Mouse (Mus musculus): Measurements from ENCODE around the gene Klhl42. TPM values are rescaled to one million over a fixed set of nuclear protein-coding genes. Genes with fewer than 3 reads are reported as not detected.

Klhl42 gene
- polyA plus RNA-seq, 1 experiment from 2014 or later: 7.5 TPM

DNA sequence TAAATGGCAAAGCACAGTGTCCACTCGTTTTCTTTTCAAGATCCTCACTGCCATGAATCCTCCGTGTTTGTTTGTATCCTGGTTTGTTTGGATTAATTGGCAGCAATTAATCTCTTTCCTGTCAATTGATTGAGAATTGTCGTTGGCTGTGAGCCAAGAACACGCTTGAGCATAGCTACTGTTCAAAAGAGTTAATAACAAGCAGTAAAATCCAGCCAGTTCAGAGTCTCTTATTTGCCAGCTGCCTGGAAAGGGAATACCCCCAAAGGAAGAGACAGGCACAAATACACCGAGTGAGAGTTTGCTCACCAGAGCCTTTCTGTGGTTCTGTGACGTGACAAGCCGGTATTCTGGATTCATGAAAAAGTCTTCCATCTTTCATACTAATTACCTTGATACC lies 29.1 kb upstream of the Klhl42 start:
- H3K4me2 ChIP-seq: 0 out of 2 replicates have a peak overlapping the region, but pooled peaks have one; percentile 17
- H3K9ac ChIP-seq (replicated peaks): no peak overlapping the region
- H3K27me3 ChIP-seq (replicated peaks): no peaks in the 10 kb centered on the region
- H3K4me1 ChIP-seq: peaks cover 10% of the 10 kb centered on the region; the same call in 1 of the 2 replicates
- H3K9me3 ChIP-seq (replicated peaks): no peaks in the 10 kb centered on the region
- no peak for ATAC-seq (ENCODE audit: low FRiP score)
- peaks cover 29% of the 10 kb centered on the region for H3K36me3 ChIP-seq
- 38% methylated on average over 7 of the region's 7 CpGs for WGBS
- H3K27ac ChIP-seq (replicated peaks): no peak overlapping the region; the same call in 1 of the 2 replicates
- no peak overlapping the region for H3K4me3 ChIP-seq (replicated peaks)

DNA sequence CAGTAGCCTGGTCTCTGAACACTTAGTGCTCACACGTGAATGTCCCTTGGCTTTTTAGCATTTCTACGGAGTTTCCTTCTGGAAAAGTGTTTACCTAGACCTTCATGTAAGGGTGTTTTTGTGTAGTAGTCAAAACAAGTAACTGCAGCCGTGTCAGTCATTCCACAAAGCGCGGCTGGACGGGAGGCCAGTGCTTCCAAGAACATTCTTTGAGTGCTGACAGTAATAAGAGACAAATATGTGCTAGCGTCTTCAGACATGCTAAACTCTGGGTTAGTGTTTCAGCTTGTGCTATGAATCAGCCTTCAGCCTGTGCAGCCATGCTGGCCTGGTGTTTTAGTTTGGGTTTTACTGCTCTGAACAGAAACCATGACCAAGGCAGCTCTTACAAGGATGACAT lies 28.5 kb upstream of the Klhl42 start:
- Histone ChIP-seq H3K4me3 (replicated peaks) (no peak overlapping the region), H3K27me3 (replicated peaks) (no peaks in the 10 kb centered on the region), H3K4me2 (no peak overlapping the region), H3K27ac (replicated peaks) (no peak overlapping the region), H3K9ac (replicated peaks) (no peak overlapping the region), H3K36me3 (peaks cover 32% of the 10 kb centered on the region), H3K9me3 (replicated peaks) (no peaks in the 10 kb centered on the region), H3K4me1 (peaks cover 10% of the 10 kb centered on the region; the same call in 1 of the 2 replicates)
- ATAC-seq (ENCODE audit: low FRiP score): no peak
- 86% methylated on average over 7 of the region's 7 CpGs for WGBS

DNA sequence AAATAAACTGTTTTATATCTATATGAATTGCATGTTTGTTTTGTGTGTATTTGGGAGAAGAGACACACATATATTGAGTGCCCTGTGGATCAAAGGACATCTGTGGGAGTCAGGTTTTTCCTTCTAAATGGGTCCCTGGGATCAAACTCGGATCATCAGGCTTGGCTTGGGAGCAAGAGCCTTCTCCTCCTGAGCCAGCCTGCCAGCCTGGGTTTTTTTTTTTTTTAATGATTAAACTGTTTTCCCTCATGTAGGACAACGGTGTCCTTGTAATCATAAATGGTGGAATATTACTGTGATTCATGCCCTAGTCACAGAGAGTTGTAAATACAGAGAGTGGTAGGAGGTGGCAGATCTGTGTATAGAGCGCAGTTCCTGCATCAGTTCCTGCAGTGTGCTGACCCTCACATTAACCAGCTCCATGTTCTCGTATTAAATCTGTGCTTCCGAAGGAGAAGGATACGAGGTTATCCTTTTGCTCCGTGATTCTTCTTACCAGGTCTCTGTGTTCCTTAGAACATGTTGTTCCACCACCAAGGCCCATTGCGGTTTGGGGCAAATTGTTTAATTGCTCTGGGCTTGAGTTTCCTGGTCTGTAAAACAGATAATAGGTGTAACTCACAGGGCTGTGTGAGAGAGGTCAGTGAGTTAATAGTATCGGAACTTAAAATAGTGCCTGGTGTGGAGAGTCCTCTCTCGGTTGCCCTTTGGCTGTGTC lies 26.8 kb upstream of the Klhl42 start:
- ATAC-seq (ENCODE audit: low FRiP score): no peak
- no peaks in the 10 kb centered on the region for H3K27me3 ChIP-seq (replicated peaks)
- no peak overlapping the region for H3K9ac ChIP-seq (replicated peaks)
- H3K36me3 ChIP-seq: peaks cover 31% of the 10 kb centered on the region
- no peaks in the 10 kb centered on the region for H3K9me3 ChIP-seq (replicated peaks)
- 75% methylated on average over 10 of the region's 10 CpGs for WGBS
- no peak overlapping the region for H3K4me3 ChIP-seq (replicated peaks)
- H3K27ac ChIP-seq (replicated peaks): no peak overlapping the region
- H3K4me2 ChIP-seq: no peak overlapping the region
- peaks cover 10% of the 10 kb centered on the region; the same call in 1 of the 2 replicates for H3K4me1 ChIP-seq

DNA sequence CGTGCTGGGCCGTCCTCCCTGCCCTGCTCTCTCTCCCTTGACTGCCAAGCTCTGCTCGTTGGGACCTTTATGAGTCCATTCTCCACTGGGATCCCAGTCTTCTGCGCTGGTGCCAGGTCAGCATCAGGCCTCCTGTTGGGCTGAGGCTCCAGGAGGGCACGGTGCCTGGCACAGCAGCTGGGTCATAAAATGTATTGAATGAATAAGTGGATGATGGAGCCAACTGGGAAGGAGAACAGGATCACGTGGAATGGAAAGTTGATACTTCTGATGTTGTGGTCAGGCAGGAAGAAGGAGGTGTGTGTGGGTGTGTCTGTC lies 26.3 kb upstream of the Klhl42 start:
- H3K4me3 ChIP-seq (replicated peaks): no peak overlapping the region
- peaks cover 10% of the 10 kb centered on the region; the same call in 1 of the 2 replicates for H3K4me1 ChIP-seq
- no peak overlapping the region for H3K27ac ChIP-seq (replicated peaks)
- no peak for ATAC-seq (ENCODE audit: low FRiP score)
- no peaks in the 10 kb centered on the region for H3K9me3 ChIP-seq (replicated peaks)
- no peak overlapping the region for H3K4me2 ChIP-seq
- H3K36me3 ChIP-seq: peaks cover 31% of the 10 kb centered on the region
- H3K27me3 ChIP-seq (replicated peaks): no peaks in the 10 kb centered on the region
- 55% methylated on average over 6 of the region's 6 CpGs for WGBS
- no peak overlapping the region for H3K9ac ChIP-seq (replicated peaks)

DNA sequence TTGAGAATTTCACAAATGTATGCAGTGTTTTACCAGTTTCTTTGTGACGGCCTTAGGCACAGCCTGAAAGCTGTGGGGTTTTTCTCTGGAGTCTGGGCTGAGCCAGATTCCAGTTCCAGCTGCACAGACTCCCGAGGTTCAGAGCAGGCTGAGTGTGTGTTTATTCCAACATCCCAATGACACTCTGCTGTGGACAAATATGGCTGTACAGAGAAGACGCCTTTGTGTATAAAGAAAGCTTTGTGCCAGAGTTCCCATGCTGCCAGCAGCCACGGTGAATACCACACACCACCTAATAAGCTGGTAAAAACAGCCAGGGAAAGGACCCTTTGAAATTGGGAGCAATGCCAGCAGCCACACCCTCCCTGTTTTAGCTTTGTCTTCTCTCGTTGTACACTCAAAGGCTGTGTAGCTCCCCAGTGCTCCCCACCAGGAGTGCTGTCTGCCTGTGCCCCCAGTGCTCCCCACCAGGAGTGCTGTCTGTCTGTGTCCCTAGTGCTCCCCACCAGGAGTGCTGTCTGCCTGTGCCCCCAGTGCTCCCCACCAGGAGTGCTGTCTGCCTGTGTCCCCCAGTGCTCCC lies 15.3 kb upstream of the Klhl42 start:
- Histone ChIP-seq H3K36me3 (peaks cover 16% of the 10 kb centered on the region), H3K27ac (replicated peaks) (no peak overlapping the region), H3K4me1 (no peaks in the 10 kb centered on the region), H3K9me3 (replicated peaks) (no peaks in the 10 kb centered on the region), H3K4me2 (no peak overlapping the region), H3K9ac (replicated peaks) (no peak overlapping the region), H3K27me3 (replicated peaks) (no peaks in the 10 kb centered on the region), H3K4me3 (replicated peaks) (no peak overlapping the region)
- ATAC-seq (ENCODE audit: low FRiP score): no peak
- WGBS: 39% methylated on average over 5 of the region's 5 CpGs

DNA sequence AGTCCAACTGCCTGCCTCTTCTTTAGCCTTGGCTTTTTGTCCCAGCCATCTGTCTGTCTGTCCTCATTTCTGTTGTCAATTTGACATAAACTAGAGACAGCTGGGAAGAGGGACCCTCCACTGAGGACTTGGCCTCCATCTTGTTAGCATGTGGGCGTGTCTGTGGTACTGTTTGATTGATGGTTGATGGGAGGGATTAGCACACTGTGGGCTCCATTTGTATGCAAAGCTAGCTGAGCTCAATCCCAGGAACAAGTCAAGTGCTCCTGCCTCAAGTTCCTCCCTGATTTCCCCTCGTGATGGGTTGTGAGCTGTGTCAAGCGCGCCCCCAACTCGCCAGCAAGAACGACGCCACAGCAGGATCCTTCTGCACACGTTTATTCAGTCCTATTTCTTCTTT lies 14.3 kb upstream of the Klhl42 start:
- H3K27ac ChIP-seq (replicated peaks): no peak overlapping the region
- no peaks in the 10 kb centered on the region for H3K9me3 ChIP-seq (replicated peaks)
- peaks cover 8% of the 10 kb centered on the region for H3K36me3 ChIP-seq
- no peak overlapping the region for H3K4me3 ChIP-seq (replicated peaks)
- H3K4me2 ChIP-seq: no peak overlapping the region
- 75% methylated on average over 8 of the region's 8 CpGs for WGBS
- H3K9ac ChIP-seq (replicated peaks): no peak overlapping the region
- H3K4me1 ChIP-seq: no peaks in the 10 kb centered on the region
- H3K27me3 ChIP-seq (replicated peaks): no peaks in the 10 kb centered on the region
- no peak for ATAC-seq (ENCODE audit: low FRiP score)

DNA sequence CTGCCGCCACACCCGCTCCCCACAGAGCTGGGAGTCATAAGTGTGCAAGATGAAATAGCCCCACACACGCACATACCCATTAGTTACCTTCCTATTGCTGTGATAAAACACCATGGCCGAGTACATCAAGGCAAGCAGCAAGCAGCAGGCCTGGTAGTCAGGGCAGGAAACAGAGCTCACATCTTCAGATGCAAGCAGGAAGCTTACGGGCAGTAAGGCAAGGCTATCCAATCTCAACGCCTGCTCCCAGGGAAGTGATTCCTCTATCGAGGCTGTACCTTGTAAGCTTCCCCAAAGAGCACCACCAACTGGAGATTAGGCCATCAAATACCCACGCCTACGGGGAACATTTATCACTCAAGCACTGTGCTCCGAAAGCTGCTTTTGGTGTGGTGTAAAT lies 11.3 kb upstream of the Klhl42 start:
- ATAC-seq (ENCODE audit: low FRiP score): no peak
- H3K4me2 ChIP-seq: no peak overlapping the region
- no peaks in the 10 kb centered on the region for H3K9me3 ChIP-seq (replicated peaks)
- H3K9ac ChIP-seq (replicated peaks): no peak overlapping the region
- H3K4me3 ChIP-seq (replicated peaks): no peak overlapping the region
- no peaks in the 10 kb centered on the region for H3K36me3 ChIP-seq
- WGBS: 91% methylated on average over 10 of the region's 10 CpGs
- no peaks in the 10 kb centered on the region for H3K4me1 ChIP-seq
- no peaks in the 10 kb centered on the region for H3K27me3 ChIP-seq (replicated peaks)
- H3K27ac ChIP-seq (replicated peaks): no peak overlapping the region

DNA sequence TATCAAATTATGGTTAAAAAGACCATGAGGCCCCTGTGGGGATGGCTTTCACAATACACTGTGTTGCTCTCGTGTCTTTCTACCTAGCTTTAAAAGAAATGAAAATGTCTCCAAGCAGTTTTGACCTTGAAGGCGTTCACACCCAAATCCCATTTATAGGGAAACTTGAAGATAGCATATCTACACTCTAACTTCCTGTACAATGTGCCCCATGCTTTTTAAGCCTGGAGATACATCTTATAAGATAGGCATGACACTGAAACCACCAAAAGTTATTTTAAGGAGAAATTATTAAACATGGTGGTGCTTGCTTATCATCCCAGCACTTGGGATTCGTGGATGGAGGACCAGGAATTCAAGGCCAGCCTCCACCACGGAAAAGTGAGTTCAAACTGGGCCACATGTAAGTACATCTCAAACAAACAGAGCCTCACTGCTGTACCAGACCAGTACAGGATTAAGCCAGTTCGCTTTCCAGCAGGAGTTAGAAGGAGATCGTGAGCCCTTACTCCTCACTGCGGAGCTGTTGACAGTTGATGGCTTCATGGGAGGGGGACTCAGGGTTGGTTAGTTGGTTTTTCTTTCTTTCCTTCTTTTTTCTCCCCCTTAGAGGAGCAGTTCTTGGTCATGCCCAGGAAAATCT lies 5.7 kb upstream of the Klhl42 start:
- Histone ChIP-seq H3K4me1 (peaks cover 15% of the 10 kb centered on the region), H3K9ac (replicated peaks) (no peak overlapping the region), H3K9me3 (replicated peaks) (no peaks in the 10 kb centered on the region), H3K4me3 (replicated peaks) (no peak overlapping the region), H3K27ac (replicated peaks) (no peak overlapping the region), H3K36me3 (no peaks in the 10 kb centered on the region), H3K4me2 (no peak overlapping the region), H3K27me3 (replicated peaks) (no peaks in the 10 kb centered on the region)
- 77% methylated on average over 7 of the region's 7 CpGs for WGBS
- ATAC-seq (ENCODE audit: low FRiP score): no peak

DNA sequence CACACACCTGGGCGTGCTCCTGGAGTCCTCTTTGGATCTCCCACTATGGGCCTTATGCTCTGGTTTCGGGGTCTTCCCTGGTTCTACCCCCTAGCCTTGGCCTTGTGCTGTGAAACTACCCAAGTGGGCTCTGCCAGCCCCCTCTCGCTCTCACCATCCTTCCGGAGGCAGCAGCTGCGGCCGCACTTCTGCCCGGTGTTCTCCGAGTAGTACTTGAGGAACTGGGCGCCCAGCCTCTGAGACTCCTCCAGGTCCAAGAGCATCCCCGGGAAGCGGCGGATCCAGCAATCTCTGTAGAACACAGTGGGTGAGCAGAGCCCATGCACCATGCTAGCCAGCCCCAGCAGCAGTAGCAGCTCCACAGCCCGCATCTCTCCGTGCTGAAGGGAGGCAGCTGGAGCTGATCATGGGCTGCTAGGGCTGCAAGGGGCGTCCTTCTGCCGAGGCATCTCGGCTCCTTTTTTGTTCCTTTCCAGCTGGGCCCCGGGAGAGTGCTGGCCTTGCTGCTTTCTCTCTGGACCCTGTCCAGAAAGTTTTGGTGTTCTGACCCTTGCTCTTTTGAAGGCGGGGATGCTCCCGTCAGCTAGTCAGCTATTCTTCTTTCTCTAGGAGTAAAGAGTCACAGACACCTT lies 4.5 kb upstream of the Klhl42 start, which contains the start of gene Mansc4:
Gene Mansc4 (minus strand): TSS at position 439 of the 632 bp plus-strand sequence.
- H3K4me2 ChIP-seq: peak within 1 kb of the TSS; percentile 59
- H3K4me1 ChIP-seq: peaks cover 20% of the 10 kb centered on the region
- H3K9me3 ChIP-seq (replicated peaks): no peaks in the 10 kb centered on the region
- 0 out of 2 replicates have a peak within 1 kb of the TSS, but pooled peaks have one; percentile 30 for H3K9ac ChIP-seq (replicated peaks)
- no peak within 1 kb of the TSS for H3K27ac ChIP-seq (replicated peaks)
- 9% methylated on average over 20 of the region's 20 CpGs for WGBS
- peak within 1 kb of the TSS; percentile 28 for H3K4me3 ChIP-seq (replicated peaks)
- H3K36me3 ChIP-seq: no peaks in the 10 kb centered on the region
- H3K27me3 ChIP-seq (replicated peaks): no peaks in the 10 kb centered on the region
- no peak for ATAC-seq (ENCODE audit: low FRiP score)

DNA sequence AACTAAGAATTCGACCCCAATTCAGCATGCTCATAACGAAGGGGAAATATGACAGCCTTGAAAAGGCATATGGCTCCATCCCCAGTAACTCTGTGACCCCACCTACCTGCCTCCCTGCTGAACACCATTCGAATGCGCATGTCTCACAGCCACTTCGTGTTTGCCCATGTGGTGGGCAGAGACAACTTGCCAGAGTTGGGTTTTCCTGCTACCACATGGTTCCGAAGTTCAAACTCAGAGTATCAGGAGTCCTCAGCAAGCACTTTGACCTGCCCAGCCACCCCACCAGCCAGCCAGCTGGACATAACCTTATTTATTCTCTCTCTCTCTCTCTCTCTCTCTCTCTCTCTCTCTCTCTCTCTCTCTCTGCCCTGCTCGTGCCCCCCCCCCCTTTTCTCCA lies 3.4 kb upstream of the Klhl42 start:
- no peak overlapping the region for H3K27ac ChIP-seq (replicated peaks)
- peaks cover 27% of the 10 kb centered on the region for H3K4me1 ChIP-seq
- H3K9ac ChIP-seq (replicated peaks): no peak overlapping the region
- H3K9me3 ChIP-seq (replicated peaks): no peaks in the 10 kb centered on the region
- no peak overlapping the region for H3K4me3 ChIP-seq (replicated peaks)
- no peaks in the 10 kb centered on the region for H3K27me3 ChIP-seq (replicated peaks)
- no peak overlapping the region for H3K4me2 ChIP-seq
- no peak for ATAC-seq (ENCODE audit: low FRiP score)
- WGBS: 52% methylated on average over 7 of the region's 7 CpGs
- H3K36me3 ChIP-seq: no peaks in the 10 kb centered on the region

DNA sequence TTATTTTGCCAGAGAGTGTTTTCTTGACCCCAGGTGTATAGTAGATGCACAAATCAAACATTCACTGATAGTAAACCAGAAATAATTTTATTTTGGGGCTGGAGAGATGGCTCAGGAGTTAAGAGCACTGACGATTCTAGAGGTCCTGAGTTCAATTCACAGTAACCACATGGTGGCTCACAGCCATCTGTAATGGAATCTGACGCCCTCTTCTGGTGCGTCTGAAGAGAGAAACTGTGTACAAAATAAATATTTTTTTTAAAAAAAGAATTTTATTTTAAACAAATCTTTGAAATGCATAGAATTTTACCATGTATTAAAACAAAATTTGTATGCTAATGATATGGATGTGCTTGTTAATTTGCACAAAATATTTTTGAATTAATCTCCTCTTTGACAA lies 2.7 kb upstream of the Klhl42 start:
- no peaks in the 10 kb centered on the region for H3K36me3 ChIP-seq
- H3K27ac ChIP-seq (replicated peaks): no peak overlapping the region
- H3K4me1 ChIP-seq: peaks cover 33% of the 10 kb centered on the region
- no peaks in the 10 kb centered on the region for H3K27me3 ChIP-seq (replicated peaks)
- H3K9me3 ChIP-seq (replicated peaks): no peaks in the 10 kb centered on the region
- H3K4me2 ChIP-seq: no peak overlapping the region
- ATAC-seq (ENCODE audit: low FRiP score): no peak
- WGBS: 83% methylated on average over 3 of the region's 3 CpGs
- H3K4me3 ChIP-seq (replicated peaks): no peak overlapping the region
- H3K9ac ChIP-seq (replicated peaks): no peak overlapping the region

All from neural tube, embryonic 15.5 days (tissue).